Mouse (Mus musculus): ENCODE data around the gene Syne1. TPM values are rescaled to one million over a fixed set of nuclear protein-coding genes. Genes with fewer than 3 reads are reported as not detected.

Syne1 gene
- total RNA-seq, 2 experiments from 2014 or later, result 368 to 438 TPM

GRCm38 (mm10) chr10:4971156-4971555 is 580.1 kb downstream of the Syne1 start:
- DNase-seq (ENCODE audit: low spot score in 2 of 2), result no peak
- intact Hi-C loops (cut with DNase I), result no loop called here

Other genes with a start within 250 kb of the Syne1 start
- under 1 TPM; 0.39 to 0.41 TPM for gene Myct1, start 42.3 kb upstream of the Syne1 start, total RNA-seq (2021)
- 10 to 100 TPM; 57.1 to 63.4 TPM for gene Vip, start 87.7 kb upstream of the Syne1 start, total RNA-seq (2021)